Mouse (Mus musculus) midbrain, embryonic 11.5 days (tissue): ENCODE data around the gene Kif2c. TPM values are rescaled to one million over a fixed set of nuclear protein-coding genes. Genes with fewer than 3 reads are reported as not detected.

ENCODE experiments used
- ATAC-seq: fragments of 200-750 bp; cut with Nextera tagmentation; 2 replicates; pipeline ENCODE4 v1.8.0; 2017; ENCODE audit warnings: moderate TSS enrichment, moderate library complexity; ENCODE audit not compliant: low FRiP score
- DNase-seq: peaks from one replicate; pipeline ENCODE4 v3.0.0; 2015; ENCODE audit warnings: low spot score; ENCODE audit errors: missing footprints
- H3K27ac ChIP-seq: fragments of 300-500 bp; sonication (generic); 2 replicates; pipeline ENCODE4 v1.5.1; 2014; ENCODE audit warnings: low read depth, low read length
- H3K27me3 ChIP-seq: fragments of 300-500 bp; sonication (generic); 2 replicates; pipeline ENCODE4 v1.6.1; 2014; ENCODE audit warnings: mild to moderate bottlenecking, low read length, moderate library complexity, mixed read lengths; ENCODE audit not compliant: control insufficient read depth, insufficient read depth
- H3K36me3 ChIP-seq: fragments of 300-500 bp; sonication (generic); 2 replicates; pipeline ENCODE4 v1.6.1; 2014; ENCODE audit warnings: mild to moderate bottlenecking, low read length, moderate library complexity, mixed read lengths; ENCODE audit not compliant: control insufficient read depth, insufficient read depth
- H3K4me1 ChIP-seq: fragments of 300-500 bp; sonication (generic); 2 replicates; pipeline ENCODE4 v1.6.1; 2014; ENCODE audit warnings: low read length; ENCODE audit not compliant: control insufficient read depth, insufficient read depth
- H3K4me2 ChIP-seq: fragments of 300-500 bp; sonication (generic); 2 replicates; pipeline ENCODE4 v1.6.1; 2014; ENCODE audit warnings: mild to moderate bottlenecking, moderate library complexity
- H3K4me3 ChIP-seq: fragments of 300-500 bp; sonication (generic); 2 replicates; pipeline ENCODE4 v1.5.1; 2014; ENCODE audit warnings: low read depth, low read length
- H3K9ac ChIP-seq: fragments of 300-500 bp; sonication (generic); 2 replicates; pipeline ENCODE4 v1.6.1; 2014; ENCODE audit warnings: low read length
- H3K9me3 ChIP-seq: fragments of 300-500 bp; sonication (generic); 2 replicates; pipeline ENCODE4 v1.6.1; 2016; ENCODE audit warnings: low read length; ENCODE audit not compliant: control insufficient read depth
- WGBS: fragments of 180-500 bp; shearing (Covaris S2); extraction: QIAGEN DNeasy Blood & Tissue Kit; methylation state at CpG from one replicate; pipeline ENCODE4 v1.1.7; 2014; 5-methylcytosine and 5-hydroxymethylcytosine counted together
- polyA plus RNA-seq: library from polyadenylated mRNA; unstranded; fragments of >200 nt; fragmentation: Nextera tagmentation; extraction: Ambion mirVana; gene quantifications from 2 replicates; pipeline ENCODE4 v1.2.1, GENCODE M21; 2014

The Kif2c gene
- polyA plus RNA-seq, 1 experiment from 2014 or later = 103 TPM

DNA sequence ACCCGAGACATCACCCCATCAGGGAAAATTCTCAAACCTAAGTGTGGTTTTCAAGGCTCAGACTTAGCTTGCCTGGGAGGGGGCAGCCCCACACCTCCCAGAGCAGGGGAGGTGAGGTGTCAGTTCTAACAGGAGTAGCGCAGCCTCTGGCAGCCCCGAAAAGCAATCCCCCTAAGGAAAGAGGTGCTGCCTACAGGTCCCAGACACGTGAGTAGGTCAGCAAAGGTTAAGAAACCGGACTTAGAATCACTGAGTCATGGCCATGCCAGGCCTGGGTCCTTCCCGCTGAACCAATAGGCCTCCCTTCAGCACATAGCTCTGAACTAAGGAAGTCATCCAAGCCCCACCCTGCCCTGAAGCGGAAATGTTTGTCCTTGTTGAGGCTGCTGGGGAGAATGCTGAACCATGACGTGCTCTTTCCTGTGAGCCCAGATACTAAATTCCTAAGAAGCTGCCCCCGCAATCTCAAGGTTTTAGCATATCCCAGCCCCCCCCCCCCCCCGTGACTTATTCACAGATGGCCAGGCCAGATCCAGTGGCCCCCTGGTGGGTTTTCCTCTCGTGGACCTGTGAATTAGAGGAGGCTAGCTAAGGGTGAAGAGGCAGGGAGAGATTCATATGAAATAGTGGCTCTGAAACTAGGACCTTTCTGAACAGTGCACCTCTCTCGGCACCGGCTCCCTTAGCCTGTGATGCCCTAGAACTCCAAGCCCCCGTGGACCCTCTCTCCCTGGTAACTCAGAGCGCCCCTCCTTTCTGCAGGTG lies 56.3 kb downstream of the Kif2c start:
- DNase-seq (peak; percentile 94), ATAC-seq (peak; percentile 33)
- Histone ChIP-seq H3K9me3 (no peaks in the 10 kb centered on the region), H3K36me3 (no peaks in the 10 kb centered on the region; the same call in 1 of the 2 replicates), H3K9ac (peak overlapping the region; percentile 41), H3K4me2 (no peak overlapping the region), H3K27ac (peak overlapping the region; percentile 73), H3K27me3 (0 out of 2 replicates have a peak, but pooled peaks cover 3% of the 10 kb centered on the region), H3K4me1 (peaks cover 24% of the 10 kb centered on the region), H3K4me3 (no peak overlapping the region)
- whole genome bisulfite sequencing = 42% methylated on average over 15 of the region's 15 CpGs

DNA sequence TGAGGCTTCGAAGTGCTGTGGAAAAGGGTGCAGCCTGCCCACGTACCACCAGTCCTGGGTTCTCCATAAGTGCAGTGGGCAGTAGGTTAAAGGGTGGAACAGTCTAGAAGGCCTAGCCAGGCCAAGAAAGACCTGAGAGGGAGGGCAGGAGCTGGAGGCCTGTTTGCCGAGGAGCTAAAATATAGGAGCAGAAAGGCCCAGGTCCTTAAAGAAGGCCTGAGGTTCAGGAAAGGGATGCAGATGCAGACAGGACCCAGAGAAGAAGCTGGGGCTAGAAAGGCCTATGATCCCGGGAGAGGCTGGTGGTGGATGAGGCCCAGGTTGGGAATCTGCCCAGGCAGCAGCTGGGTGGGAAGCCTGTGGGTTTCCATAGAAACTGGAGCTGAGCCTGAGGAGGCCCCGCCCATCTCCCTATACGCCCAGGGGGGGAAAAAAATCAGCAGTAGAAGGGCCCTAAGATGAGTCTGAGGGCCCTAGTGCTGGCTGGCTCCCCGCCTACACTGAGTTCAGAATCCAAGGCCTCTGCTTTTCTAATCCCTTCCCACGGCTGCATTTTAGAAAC lies 57.0 kb downstream of the Kif2c start, which contains the start of gene Btbd19:
Gene Btbd19, minus strand, starts transcription at position 378 of the 562 bp plus-strand sequence.
- Histone ChIP-seq H3K9ac (peak within 1 kb of the TSS; percentile 41), H3K27ac (peak within 1 kb of the TSS; percentile 73), H3K4me1 (peaks cover 18% of the 10 kb centered on the region), H3K27me3 (0 out of 2 replicates have a peak, but pooled peaks cover under 1% of the 10 kb centered on the region), H3K4me2 (peak within 1 kb of the TSS; percentile 6), H3K9me3 (no peaks in the 10 kb centered on the region), H3K4me3 (no peak within 1 kb of the TSS), H3K36me3 (no peaks in the 10 kb centered on the region; the same call in 1 of the 2 replicates)
- no peak for DNase-seq
- 22% methylated on average over 8 of the region's 8 CpGs for WGBS
- peak; percentile 59 for ATAC-seq

DNA sequence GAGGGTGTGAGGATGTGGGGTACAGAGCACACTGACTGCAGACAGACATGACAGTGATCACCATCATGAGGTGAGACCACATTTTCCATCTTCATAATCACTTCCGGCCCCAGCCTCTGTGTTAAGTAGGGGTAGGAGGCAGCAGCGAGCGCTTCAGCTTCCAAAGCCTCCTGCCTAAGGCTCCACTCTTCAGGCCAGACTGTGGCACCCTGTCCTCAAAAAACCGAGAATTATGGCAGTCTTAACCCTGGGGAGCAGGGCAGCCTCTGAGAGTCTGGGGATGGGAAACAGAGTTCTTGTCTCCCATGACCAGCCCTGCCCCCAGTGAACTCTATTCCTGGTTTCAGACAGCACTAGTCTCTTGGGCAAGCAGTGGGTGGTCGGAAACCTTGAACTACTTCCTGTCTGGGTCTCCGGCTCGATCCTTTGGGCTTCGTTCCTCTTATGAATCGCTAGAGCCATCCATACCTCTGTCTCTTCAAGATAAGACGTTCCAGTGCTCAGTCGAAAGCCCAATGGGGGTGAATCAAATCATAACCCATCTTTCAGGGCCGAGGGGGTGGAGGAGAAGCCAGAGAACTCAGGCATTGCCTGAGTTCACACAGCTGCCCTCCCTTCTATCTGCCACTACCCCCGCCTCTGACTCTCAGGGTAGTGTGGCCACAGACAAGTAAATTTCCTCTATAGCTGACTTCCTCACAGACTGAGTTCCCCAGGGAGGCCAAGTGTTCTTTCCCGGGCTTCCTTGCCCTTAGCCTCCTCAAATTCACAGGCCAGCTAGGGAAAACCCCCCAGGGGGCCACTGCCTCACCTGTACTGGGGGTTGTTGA lies 57.7 kb downstream of the Kif2c start:
- H3K4me2 ChIP-seq = peak overlapping the region; percentile 6; the same call in 1 of the 2 replicates
- peaks cover 20% of the 10 kb centered on the region for H3K4me1 ChIP-seq
- no peak for ATAC-seq
- WGBS = 74% methylated on average over 14 of the region's 14 CpGs
- no peaks in the 10 kb centered on the region; the same call in 1 of the 2 replicates for H3K36me3 ChIP-seq
- H3K27me3 ChIP-seq = no peaks in the 10 kb centered on the region
- peak overlapping the region; percentile 73 for H3K27ac ChIP-seq
- H3K9me3 ChIP-seq = no peaks in the 10 kb centered on the region
- H3K9ac ChIP-seq = peak overlapping the region; percentile 41
- DNase-seq = peak; percentile 81
- H3K4me3 ChIP-seq = no peak overlapping the region

DNA sequence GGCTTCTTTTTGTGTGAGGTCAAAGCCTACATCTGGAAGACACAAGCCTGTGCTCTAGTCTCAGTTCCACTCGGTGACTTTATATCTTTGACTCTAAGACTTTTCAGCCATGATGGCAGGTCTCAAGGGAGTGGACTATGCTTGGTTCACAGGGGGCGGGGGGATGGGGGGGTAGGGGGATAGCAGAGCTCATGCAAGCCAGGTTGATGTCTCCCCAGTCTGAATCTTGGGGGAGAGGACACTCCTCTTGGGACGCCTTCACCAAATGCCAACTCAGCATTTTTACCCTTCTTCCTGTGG lies 58.3 kb downstream of the Kif2c start:
- ATAC-seq (no peak), DNase-seq (peak; percentile 51)
- no peak overlapping the region for H3K9ac ChIP-seq
- H3K27ac ChIP-seq = no peak overlapping the region
- H3K27me3 ChIP-seq = no peaks in the 10 kb centered on the region
- H3K36me3 ChIP-seq = no peaks in the 10 kb centered on the region; the same call in 1 of the 2 replicates
- peaks cover 20% of the 10 kb centered on the region for H3K4me1 ChIP-seq
- no peak overlapping the region for H3K4me2 ChIP-seq
- H3K9me3 ChIP-seq = no peaks in the 10 kb centered on the region
- WGBS = 91% methylated on average over 3 of the region's 3 CpGs
- no peak overlapping the region for H3K4me3 ChIP-seq

DNA sequence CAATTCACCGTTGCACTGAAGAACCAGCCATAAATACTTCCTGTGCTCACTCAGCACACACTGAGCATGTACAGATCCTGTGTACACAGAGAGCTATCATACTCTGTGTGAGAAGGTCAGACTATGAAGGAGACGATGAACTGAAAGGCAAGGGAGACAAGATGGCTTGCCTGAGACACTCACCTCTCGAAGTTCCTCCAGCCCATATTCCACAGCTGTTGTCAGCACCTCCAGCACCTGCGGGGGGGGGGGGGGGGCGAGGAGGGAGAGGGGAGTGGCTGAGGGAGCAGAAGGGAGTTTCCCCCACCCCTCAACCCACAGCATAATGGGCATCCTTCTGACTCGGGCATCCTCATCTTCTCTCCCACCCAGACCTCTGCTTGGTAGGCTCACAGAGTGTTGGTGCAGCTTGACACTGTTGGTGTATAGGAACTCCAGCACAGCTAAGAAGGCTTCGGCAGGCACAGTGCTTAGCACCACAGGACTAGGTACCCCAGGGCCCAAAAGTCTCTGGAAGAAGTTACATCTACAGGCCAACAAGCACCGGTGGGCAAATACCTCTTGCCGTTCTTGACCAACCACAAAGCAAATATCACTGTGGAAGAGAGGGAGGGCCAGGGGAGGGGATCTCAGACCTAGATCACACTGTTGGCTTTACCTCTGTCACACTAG lies 58.8 kb downstream of the Kif2c start:
- H3K36me3 ChIP-seq = no peaks in the 10 kb centered on the region; the same call in 1 of the 2 replicates
- H3K4me3 ChIP-seq = no peak overlapping the region
- no peak overlapping the region for H3K9ac ChIP-seq
- peak; percentile 12 for DNase-seq
- peaks cover 20% of the 10 kb centered on the region for H3K4me1 ChIP-seq
- ATAC-seq = no peak
- WGBS = 89% methylated on average over 8 of the region's 9 CpGs
- H3K27ac ChIP-seq = no peak overlapping the region
- H3K9me3 ChIP-seq = no peaks in the 10 kb centered on the region
- H3K27me3 ChIP-seq = no peaks in the 10 kb centered on the region
- no peak overlapping the region for H3K4me2 ChIP-seq

DNA sequence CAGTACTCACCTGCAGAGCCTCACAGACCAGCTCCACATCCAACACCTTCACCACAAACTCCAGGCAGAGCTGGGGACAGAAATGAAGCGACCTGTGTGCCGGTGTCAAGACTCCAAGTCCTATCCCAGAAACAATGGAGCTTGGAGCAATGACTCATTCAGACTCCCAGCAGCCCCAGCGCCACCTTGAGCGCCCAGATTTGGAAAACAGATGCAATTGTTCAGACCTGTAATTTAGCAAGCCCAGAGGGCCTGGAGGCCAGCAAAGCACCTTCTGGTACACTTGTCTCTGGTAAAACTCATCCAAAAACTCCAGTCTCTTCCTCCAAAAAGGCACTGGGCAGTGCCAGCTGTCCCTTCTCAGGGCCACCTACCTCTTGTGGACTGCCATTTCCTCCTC lies 60.2 kb downstream of the Kif2c start:
- Histone ChIP-seq H3K4me1 (peaks cover 20% of the 10 kb centered on the region), H3K4me2 (no peak overlapping the region), H3K36me3 (no peaks in the 10 kb centered on the region), H3K27me3 (no peaks in the 10 kb centered on the region), H3K9ac (no peak overlapping the region), H3K4me3 (no peak overlapping the region), H3K27ac (no peak overlapping the region), H3K9me3 (no peaks in the 10 kb centered on the region)
- no peak for ATAC-seq
- 85% methylated on average over 4 of the region's 4 CpGs for WGBS
- peak; percentile 4 for DNase-seq

DNA sequence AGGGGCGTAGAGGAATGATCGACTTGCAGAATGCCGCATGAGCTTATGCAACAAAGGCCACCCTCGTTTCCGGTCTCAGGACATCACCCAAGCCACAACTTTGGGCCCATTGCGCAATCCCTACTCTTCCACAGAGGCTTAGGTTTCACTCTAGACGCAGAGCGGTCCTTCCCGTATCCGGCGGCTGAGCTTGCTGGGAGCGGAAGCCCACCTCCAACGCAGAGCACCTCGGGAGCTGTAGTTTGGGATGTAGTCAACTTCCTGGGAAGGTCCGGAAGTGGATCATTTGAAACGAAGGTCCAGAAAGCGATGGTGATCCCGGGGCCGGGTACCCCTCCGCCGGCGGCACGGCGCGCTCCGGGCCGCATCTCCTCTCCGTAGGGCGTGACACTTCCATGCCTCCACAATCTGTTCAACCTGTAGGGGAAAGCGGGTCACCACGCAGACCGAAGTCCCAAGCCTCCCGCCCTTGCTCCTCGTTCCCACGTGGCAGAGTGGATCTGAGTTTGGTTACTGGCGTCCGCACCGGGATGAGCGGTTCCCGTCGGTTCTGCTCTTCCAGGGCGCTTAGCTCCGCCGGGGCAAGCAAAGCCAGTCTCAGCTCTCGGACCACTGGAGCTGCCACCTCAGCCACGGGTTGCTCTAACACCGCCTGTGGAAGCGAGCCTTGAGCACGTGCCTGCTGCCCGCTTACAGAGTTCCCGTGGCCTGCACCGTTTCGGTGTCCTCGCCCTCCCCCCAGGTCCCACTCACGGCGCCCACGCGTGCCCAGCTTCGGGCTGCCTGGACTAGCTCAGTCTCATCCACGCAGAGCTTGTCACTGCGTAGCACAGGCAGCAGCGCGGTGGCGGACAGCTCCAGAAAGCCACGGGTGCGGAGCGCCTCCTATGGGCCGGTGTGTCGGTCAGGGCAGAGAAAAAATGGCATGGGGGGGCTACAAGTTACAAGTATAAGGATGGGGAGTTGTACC lies 61.7 kb downstream of the Kif2c start:
- Histone ChIP-seq H3K36me3 (no peaks in the 10 kb centered on the region), H3K9me3 (no peaks in the 10 kb centered on the region), H3K4me3 (peak overlapping the region; percentile 67), H3K4me2 (peak overlapping the region; percentile 99), H3K27me3 (no peaks in the 10 kb centered on the region), H3K27ac (peak overlapping the region; percentile 84), H3K9ac (peak overlapping the region; percentile 78), H3K4me1 (peaks cover 17% of the 10 kb centered on the region)
- DNase-seq (peak; percentile 98), ATAC-seq (peak; percentile 93)
- under 1% methylated on average over 69 of the region's 69 CpGs for WGBS

DNA sequence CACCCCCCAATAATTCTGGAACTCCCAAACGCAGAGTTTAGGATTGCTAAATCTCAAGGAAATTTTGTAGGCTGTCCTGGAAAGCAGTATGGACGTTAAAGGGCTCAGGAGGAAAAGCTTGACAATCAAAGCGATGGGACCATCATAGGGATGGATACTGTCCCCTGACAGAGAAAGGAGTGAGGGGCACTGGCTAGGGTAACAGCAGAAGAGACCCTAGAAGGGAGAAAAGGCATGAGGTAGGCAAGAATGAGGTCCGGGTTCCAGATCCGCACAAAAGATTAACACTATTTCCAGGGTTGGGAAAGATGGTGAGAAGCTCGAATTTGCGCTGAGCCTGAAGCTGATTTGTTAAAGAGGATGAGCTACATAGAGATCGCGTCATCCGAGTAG lies 62.4 kb downstream of the Kif2c start:
- no peaks in the 10 kb centered on the region for H3K27me3 ChIP-seq
- peak overlapping the region; percentile 67 for H3K4me3 ChIP-seq
- peaks cover 10% of the 10 kb centered on the region for H3K4me1 ChIP-seq
- 6% methylated on average over 10 of the region's 10 CpGs for WGBS
- DNase-seq (no peak), ATAC-seq (peak; percentile 35)
- peak overlapping the region; percentile 84 for H3K27ac ChIP-seq
- H3K9ac ChIP-seq = peak overlapping the region; percentile 78
- peak overlapping the region; percentile 99 for H3K4me2 ChIP-seq
- no peaks in the 10 kb centered on the region for H3K36me3 ChIP-seq
- H3K9me3 ChIP-seq = no peaks in the 10 kb centered on the region
